Mouse (Mus musculus) 3134 (cell line): ENCODE measurements around the gene Zfp362.
A peak's percentile ranks its signal among the peaks of the same experiment; 100 is the strongest.

Experiments used
- DNase-seq: peaks from one replicate; pipeline ENCODE4 v3.0.0-alpha.2; 2011; ENCODE audit warnings: low spot score; ENCODE audit not compliant: insufficient read length; ENCODE audit errors: extremely low read depth

Zfp362 gene

GRCm38 (mm10) chr4:128801675-128802465 lies 4.0 kb downstream of the Zfp362 start:
- DNase-seq: no peak

GRCm38 (mm10) chr4:128796788-128797187 lies 9.1 kb downstream of the Zfp362 start:
- DNase-seq: no peak

- no peak for DNase-seq
These were observed 10.2 kb downstream of the Zfp362 start for GRCm38 (mm10) chr4:128795596-128795995.

- no peak for DNase-seq
These were observed 11.6 kb downstream of the Zfp362 start for GRCm38 (mm10) chr4:128794198-128794597.

- peak; percentile 54 for DNase-seq
These were observed 12.1 kb downstream of the Zfp362 start for GRCm38 (mm10) chr4:128793710-128794109.

GRCm38 (mm10) chr4:128789646-128790045 lies 16.2 kb downstream of the Zfp362 start:
- no peak for DNase-seq

GRCm38 (mm10) chr4:128788108-128788507 lies 17.7 kb downstream of the Zfp362 start:
- no peak for DNase-seq

GRCm38 (mm10) chr4:128787023-128787939 lies 18.6 kb downstream of the Zfp362 start:
- DNase-seq: no peak

GRCm38 (mm10) chr4:128785921-128786654 lies 19.8 kb downstream of the Zfp362 start:
- DNase-seq: no peak

- DNase-seq: no peak
These were observed 20.8 kb downstream of the Zfp362 start for GRCm38 (mm10) chr4:128784950-128785631.

- no peak for DNase-seq
These were observed 23.2 kb downstream of the Zfp362 start for GRCm38 (mm10) chr4:128782645-128783044.

- DNase-seq: no peak
These were observed 23.8 kb downstream of the Zfp362 start for GRCm38 (mm10) chr4:128782037-128782436.

GRCm38 (mm10) chr4:128777593-128777992 lies 28.3 kb downstream of the Zfp362 start:
- no peak for DNase-seq

- peak; percentile 57 for DNase-seq
These were observed 29.1 kb downstream of the Zfp362 start for GRCm38 (mm10) chr4:128776568-128777289.

- no peak for DNase-seq
These were observed 31.4 kb downstream of the Zfp362 start for GRCm38 (mm10) chr4:128774467-128774866.

GRCm38 (mm10) chr4:128773820-128774219 lies 32.0 kb downstream of the Zfp362 start:
- no peak for DNase-seq

- DNase-seq: no peak
These were observed 35.1 kb downstream of the Zfp362 start for GRCm38 (mm10) chr4:128770698-128771097.

- DNase-seq: no peak
These were observed 36.1 kb downstream of the Zfp362 start for GRCm38 (mm10) chr4:128769569-128770355.

GRCm38 (mm10) chr4:128768120-128768519 lies 37.7 kb downstream of the Zfp362 start:
- DNase-seq: no peak
